Mouse (Mus musculus) hindbrain, embryonic 13.5 days (tissue): Measurements from ENCODE around the gene Kif13a. TPM values are rescaled to one million over a fixed set of nuclear protein-coding genes. Genes with fewer than 3 reads are reported as not detected.

Experiments
- ATAC-seq: fragments of 200-750 bp; cut with Nextera tagmentation; 2 replicates; pipeline ENCODE4 v1.8.0; 2017; ENCODE audit warnings: moderate TSS enrichment; ENCODE audit not compliant: low FRiP score
- H3K27ac ChIP-seq: fragments of 300-500 bp; sonication (generic); 2 replicates; pipeline ENCODE4 v1.5.1; 2015; ENCODE audit warnings: inconsistent platforms, mild to moderate bottlenecking, moderate library complexity
- H3K27me3 ChIP-seq: fragments of 300-500 bp; sonication (generic); 2 replicates; pipeline ENCODE4 v1.6.1; 2015; ENCODE audit warnings: mild to moderate bottlenecking, inconsistent platforms
- H3K36me3 ChIP-seq: fragments of 300-500 bp; sonication (generic); 2 replicates; pipeline ENCODE4 v1.6.1; 2015; ENCODE audit warnings: mild to moderate bottlenecking, inconsistent platforms
- H3K4me1 ChIP-seq: fragments of 300-500 bp; sonication (generic); replicated peaks from 2 replicates; pipeline ENCODE4 v1.6.1; 2015; ENCODE audit warnings: inconsistent platforms
- H3K4me2 ChIP-seq: fragments of 300-500 bp; sonication (generic); 2 replicates; pipeline ENCODE4 v1.6.1; 2015; ENCODE audit warnings: inconsistent platforms, mild to moderate bottlenecking, moderate library complexity
- H3K4me3 ChIP-seq: fragments of 300-500 bp; sonication (generic); 2 replicates; pipeline ENCODE4 v1.5.1; 2015; ENCODE audit warnings: mild to moderate bottlenecking, inconsistent platforms
- H3K9ac ChIP-seq: fragments of 300-500 bp; sonication (generic); 2 replicates; pipeline ENCODE4 v1.6.1; 2015; ENCODE audit warnings: mild to moderate bottlenecking, inconsistent platforms
- H3K9me3 ChIP-seq: fragments of 300-500 bp; sonication (generic); 2 replicates; pipeline ENCODE4 v1.6.1; 2016; ENCODE audit warnings: inconsistent platforms
- WGBS: fragments of 180-500 bp; shearing (Covaris S2); methylation state at CpG from one replicate; pipeline ENCODE4 v1.1.7; 2015; 5-methylcytosine and 5-hydroxymethylcytosine counted together
- polyA plus RNA-seq: library from polyadenylated mRNA; unstranded; fragments of >200 nt; fragmentation: Nextera tagmentation; extraction: Ambion mirVana; gene quantifications from 2 replicates; pipeline ENCODE4 v1.2.1, GENCODE M21; 2015

Gene Kif13a
- polyA plus RNA-seq, 1 experiment from 2014 or later: 11.6 TPM

GRCm38 (mm10) chr13:46753294-46753693 lies 176.4 kb downstream of the Kif13a start:
- no peak for ATAC-seq
- Histone ChIP-seq H3K4me3 (no peak overlapping the region), H3K27me3 (no peaks in the 10 kb centered on the region), H3K27ac (no peak overlapping the region), H3K9ac (no peak overlapping the region), H3K4me2 (no peak overlapping the region), H3K9me3 (no peaks in the 10 kb centered on the region), H3K4me1 (no peaks in the 10 kb centered on the region), H3K36me3 (peaks cover 47% of the 10 kb centered on the region)
- 92% methylated on average over 5 of the region's 5 CpGs for WGBS

GRCm38 (mm10) chr13:46752566-46753229 lies 177.0 kb downstream of the Kif13a start:
- Histone ChIP-seq H3K9me3 (no peaks in the 10 kb centered on the region), H3K9ac (no peak overlapping the region), H3K36me3 (peaks cover 42% of the 10 kb centered on the region), H3K27ac (no peak overlapping the region), H3K4me1 (no peaks in the 10 kb centered on the region), H3K27me3 (no peaks in the 10 kb centered on the region), H3K4me2 (no peak overlapping the region), H3K4me3 (no peak overlapping the region)
- ATAC-seq: no peak
- WGBS: 83% methylated on average over 13 of the region's 13 CpGs

GRCm38 (mm10) chr13:46748138-46748873 lies 181.4 kb downstream of the Kif13a start:
- WGBS: 91% methylated on average over 5 of the region's 5 CpGs
- H3K36me3 ChIP-seq: peaks cover 36% of the 10 kb centered on the region
- no peak overlapping the region for H3K9ac ChIP-seq
- H3K4me2 ChIP-seq: no peak overlapping the region
- no peak overlapping the region for H3K4me3 ChIP-seq
- H3K27ac ChIP-seq: no peak overlapping the region
- no peaks in the 10 kb centered on the region for H3K9me3 ChIP-seq
- H3K27me3 ChIP-seq: no peaks in the 10 kb centered on the region
- no peaks in the 10 kb centered on the region for H3K4me1 ChIP-seq
- ATAC-seq: no peak

- H3K27ac ChIP-seq: no peak overlapping the region
- H3K36me3 ChIP-seq: no peaks in the 10 kb centered on the region
- H3K4me3 ChIP-seq: no peak overlapping the region
- 89% methylated on average over 8 of the region's 8 CpGs for WGBS
- no peaks in the 10 kb centered on the region for H3K9me3 ChIP-seq
- no peak for ATAC-seq
- no peaks in the 10 kb centered on the region for H3K27me3 ChIP-seq
- H3K4me2 ChIP-seq: no peak overlapping the region
- no peaks in the 10 kb centered on the region for H3K4me1 ChIP-seq
- no peak overlapping the region for H3K9ac ChIP-seq
Measured at GRCm38 (mm10) chr13:46743821-46744220, 185.8 kb downstream of the Kif13a start.

- 84% methylated on average over 2 of the region's 2 CpGs for WGBS
- ATAC-seq: no peak
- no peaks in the 10 kb centered on the region for H3K36me3 ChIP-seq
- H3K4me3 ChIP-seq: no peak overlapping the region
- H3K4me2 ChIP-seq: no peak overlapping the region
- no peak overlapping the region for H3K9ac ChIP-seq
- no peaks in the 10 kb centered on the region for H3K9me3 ChIP-seq
- H3K27ac ChIP-seq: no peak overlapping the region
- H3K27me3 ChIP-seq: no peaks in the 10 kb centered on the region
- H3K4me1 ChIP-seq: no peaks in the 10 kb centered on the region
Measured at GRCm38 (mm10) chr13:46742367-46742766, 187.3 kb downstream of the Kif13a start.

- no peak for ATAC-seq
- H3K27me3 ChIP-seq: peaks cover 12% of the 10 kb centered on the region; the same call in 1 of the 2 replicates
- H3K27ac ChIP-seq: no peak overlapping the region
- H3K9me3 ChIP-seq: no peaks in the 10 kb centered on the region
- no peak overlapping the region for H3K4me2 ChIP-seq
- no peaks in the 10 kb centered on the region for H3K36me3 ChIP-seq
- no peak overlapping the region for H3K9ac ChIP-seq
- peaks cover 16% of the 10 kb centered on the region for H3K4me1 ChIP-seq
- H3K4me3 ChIP-seq: no peak overlapping the region
- 82% methylated on average over 7 of the region's 7 CpGs for WGBS
Measured at GRCm38 (mm10) chr13:46739426-46739825, 190.2 kb downstream of the Kif13a start.

- H3K27ac ChIP-seq: no peak overlapping the region
- H3K4me1 ChIP-seq: peaks cover 16% of the 10 kb centered on the region
- H3K27me3 ChIP-seq: peaks cover 16% of the 10 kb centered on the region; the same call in 1 of the 2 replicates
- no peak for ATAC-seq
- H3K36me3 ChIP-seq: no peaks in the 10 kb centered on the region
- H3K4me2 ChIP-seq: no peak overlapping the region
- no peak overlapping the region for H3K9ac ChIP-seq
- no peaks in the 10 kb centered on the region for H3K9me3 ChIP-seq
- WGBS: 82% methylated on average over 4 of the region's 4 CpGs
- no peak overlapping the region for H3K4me3 ChIP-seq
Measured at GRCm38 (mm10) chr13:46737482-46737881, 192.2 kb downstream of the Kif13a start.

GRCm38 (mm10) chr13:46736479-46736865 lies 193.2 kb downstream of the Kif13a start:
- Histone ChIP-seq H3K4me1 (peaks cover 16% of the 10 kb centered on the region), H3K4me2 (peak overlapping the region; percentile 65), H3K27me3 (peaks cover 16% of the 10 kb centered on the region; the same call in 1 of the 2 replicates), H3K9me3 (no peaks in the 10 kb centered on the region), H3K9ac (peak overlapping the region; percentile 59), H3K4me3 (peak overlapping the region; percentile 37), H3K27ac (no peak overlapping the region), H3K36me3 (no peaks in the 10 kb centered on the region)
- no peak for ATAC-seq
- 4% methylated on average over 12 of the region's 12 CpGs for WGBS

- no peaks in the 10 kb centered on the region for H3K36me3 ChIP-seq
- H3K4me1 ChIP-seq: peaks cover 16% of the 10 kb centered on the region
- no peak overlapping the region for H3K27ac ChIP-seq
- H3K27me3 ChIP-seq: peaks cover 16% of the 10 kb centered on the region; the same call in 1 of the 2 replicates
- ATAC-seq: 0 out of 2 replicates have a peak, but pooled peaks have one; percentile 28
- peak overlapping the region; percentile 59 for H3K9ac ChIP-seq
- no peaks in the 10 kb centered on the region for H3K9me3 ChIP-seq
- H3K4me2 ChIP-seq: peak overlapping the region; percentile 65
- 1% methylated on average over 20 of the region's 20 CpGs for WGBS
- H3K4me3 ChIP-seq: peak overlapping the region; percentile 37
Measured at GRCm38 (mm10) chr13:46735808-46736478, 193.7 kb downstream of the Kif13a start.

GRCm38 (mm10) chr13:46735219-46735807 lies 194.4 kb downstream of the Kif13a start:
- peaks cover 16% of the 10 kb centered on the region for H3K4me1 ChIP-seq
- no peaks in the 10 kb centered on the region for H3K36me3 ChIP-seq
- no peak for ATAC-seq
- H3K4me3 ChIP-seq: peak overlapping the region; percentile 37
- no peak overlapping the region for H3K27ac ChIP-seq
- WGBS: 49% methylated on average over 11 of the region's 11 CpGs
- H3K9me3 ChIP-seq: no peaks in the 10 kb centered on the region
- H3K9ac ChIP-seq: peak overlapping the region; percentile 59
- peaks cover 16% of the 10 kb centered on the region; the same call in 1 of the 2 replicates for H3K27me3 ChIP-seq
- peak overlapping the region; percentile 65 for H3K4me2 ChIP-seq

- Histone ChIP-seq H3K9ac (no peak overlapping the region), H3K4me2 (no peak overlapping the region), H3K9me3 (no peaks in the 10 kb centered on the region), H3K27me3 (0 out of 2 replicates have a peak, but pooled peaks cover 4% of the 10 kb centered on the region), H3K27ac (no peak overlapping the region), H3K36me3 (no peaks in the 10 kb centered on the region), H3K4me1 (peaks cover 15% of the 10 kb centered on the region), H3K4me3 (no peak overlapping the region)
- ATAC-seq: no peak
- WGBS: 81% methylated on average over 2 of the region's 2 CpGs
Measured at GRCm38 (mm10) chr13:46729998-46730397, 199.7 kb downstream of the Kif13a start.

GRCm38 (mm10) chr13:46728411-46728810 lies 201.3 kb downstream of the Kif13a start:
- WGBS: 35% methylated on average over 5 of the region's 5 CpGs
- 0 out of 2 replicates have a peak, but pooled peaks cover 2% of the 10 kb centered on the region for H3K27me3 ChIP-seq
- H3K4me3 ChIP-seq: peak overlapping the region; percentile 99
- H3K9me3 ChIP-seq: no peaks in the 10 kb centered on the region
- peak; percentile 14; the same call in 1 of the 2 replicates for ATAC-seq
- peak overlapping the region; percentile 86 for H3K27ac ChIP-seq
- H3K4me1 ChIP-seq: peaks cover 23% of the 10 kb centered on the region
- H3K9ac ChIP-seq: peak overlapping the region; percentile 97
- H3K4me2 ChIP-seq: peak overlapping the region; percentile 58
- H3K36me3 ChIP-seq: no peaks in the 10 kb centered on the region
